Mouse (Mus musculus): ENCODE results near the gene Gm37240. TPM values are rescaled to one million over a fixed set of nuclear protein-coding genes. Genes with fewer than 3 reads are reported as not detected.
A peak's percentile ranks its signal among the peaks of the same experiment; 100 is the strongest.

Gm37240 gene
- polyA plus RNA-seq, 1 experiment from 2014 or later, result 0.82 TPM

DNA sequence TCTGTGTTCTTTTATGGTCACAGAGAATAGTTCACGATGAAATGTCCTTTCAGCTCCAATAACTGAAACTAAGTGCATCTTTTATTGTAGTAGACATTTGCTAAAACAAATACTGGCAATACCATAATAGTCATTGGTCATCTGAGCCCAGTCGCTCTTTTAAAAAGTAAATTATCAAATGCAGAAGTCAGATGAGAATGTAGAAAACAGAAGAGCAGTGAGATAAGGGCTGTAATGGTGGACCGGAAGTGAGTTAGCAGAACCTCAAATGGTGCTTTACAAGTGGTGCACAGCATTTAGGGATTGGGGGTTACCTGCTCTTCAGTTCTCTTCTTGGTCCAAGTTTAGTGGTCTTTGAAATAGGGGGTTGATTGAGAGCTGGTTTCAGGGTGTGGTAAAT lies 942.4 kb downstream of the Gm37240 start:
- ATAC-seq (ENCODE audit: insufficient read depth, low FRiP score, low TSS enrichment) (no peak), DNase-seq (ENCODE audit: low spot score) (no peak)
- Histone ChIP-seq H3K4me1 (ENCODE audit: control insufficient read depth, insufficient read depth, low read length) (no peaks in the 10 kb centered on the region), H3K36me3 (ENCODE audit: control insufficient read depth, insufficient read depth, low read length) (no peaks in the 10 kb centered on the region), H3K27ac (ENCODE audit: low read depth, low read length) (no peak overlapping the region), H3K4me3 (ENCODE audit: low read depth, low read length) (no peak overlapping the region), H3K27me3 (ENCODE audit: control insufficient read depth, insufficient read depth, low read length) (no peaks in the 10 kb centered on the region), H3K9me3 (ENCODE audit: control insufficient read depth, low read length) (no peaks in the 10 kb centered on the region), H3K4me2 (ENCODE audit: low read depth) (no peak overlapping the region), H3K9ac (ENCODE audit: low read length) (no peak overlapping the region)
- 94% methylated on average over 3 of the region's 3 CpGs for WGBS

DNA sequence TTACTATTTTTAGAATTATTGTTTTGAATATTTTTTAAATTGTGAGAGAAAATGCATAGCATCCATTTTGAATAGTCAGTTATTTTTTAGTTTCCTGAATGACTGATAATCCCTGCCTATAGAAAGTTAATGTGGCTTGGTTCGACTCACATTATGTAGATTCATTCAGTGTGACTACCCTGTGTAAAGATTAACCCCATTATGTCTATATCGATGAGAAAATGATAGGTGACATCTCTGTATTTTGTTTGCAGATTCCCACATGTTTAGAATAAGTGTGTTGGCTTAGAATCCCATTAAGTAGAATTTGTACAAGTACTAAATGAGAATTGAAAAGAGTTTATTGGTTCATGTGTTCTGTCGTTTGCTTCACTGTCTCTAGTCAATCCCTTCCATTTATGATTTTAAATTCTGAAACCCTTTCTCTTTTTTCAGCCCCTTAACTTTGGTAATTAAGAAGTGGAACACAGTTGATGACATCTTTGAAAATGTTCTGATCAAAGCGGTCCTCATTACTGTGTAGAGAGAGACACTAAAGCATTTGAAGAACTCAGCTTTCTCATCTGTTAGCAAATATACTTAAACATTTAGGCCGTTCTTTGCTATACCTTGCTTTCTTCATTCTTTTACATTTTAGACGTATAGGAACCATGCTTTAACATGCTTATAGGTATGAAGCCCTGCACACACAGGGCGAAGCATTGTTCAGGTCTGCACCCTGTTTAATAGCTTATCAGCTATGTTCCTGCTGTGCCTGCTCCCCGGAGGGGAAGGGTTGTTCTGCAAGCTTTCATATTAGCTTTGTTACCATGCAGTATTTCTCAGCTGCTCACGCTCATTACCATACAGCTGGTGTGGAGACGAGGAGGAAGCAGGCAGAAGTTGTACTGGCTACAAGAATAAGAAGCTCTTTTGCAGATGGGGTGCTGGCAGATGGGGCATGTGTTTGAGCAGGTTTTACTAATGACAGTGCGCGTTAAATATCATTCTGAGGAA lies 949.7 kb downstream of the Gm37240 start:
- ATAC-seq (ENCODE audit: insufficient read depth, low FRiP score, low TSS enrichment), result peak; percentile 88
- Histone ChIP-seq H3K9me3 (ENCODE audit: control insufficient read depth, low read length) (no peaks in the 10 kb centered on the region), H3K9ac (ENCODE audit: low read length) (no peak overlapping the region), H3K4me3 (ENCODE audit: low read depth, low read length) (no peak overlapping the region), H3K27me3 (ENCODE audit: control insufficient read depth, insufficient read depth, low read length) (no peaks in the 10 kb centered on the region), H3K27ac (ENCODE audit: low read depth, low read length) (peak overlapping the region; percentile 63), H3K36me3 (ENCODE audit: control insufficient read depth, insufficient read depth, low read length) (no peaks in the 10 kb centered on the region), H3K4me2 (ENCODE audit: low read depth) (no peak overlapping the region), H3K4me1 (ENCODE audit: control insufficient read depth, insufficient read depth, low read length) (peaks cover 8% of the 10 kb centered on the region; the same call in 1 of the 2 replicates)
- 53% methylated on average over 12 of the region's 12 CpGs for WGBS
- DNase-seq (ENCODE audit: low spot score), result peak; percentile 73

DNA sequence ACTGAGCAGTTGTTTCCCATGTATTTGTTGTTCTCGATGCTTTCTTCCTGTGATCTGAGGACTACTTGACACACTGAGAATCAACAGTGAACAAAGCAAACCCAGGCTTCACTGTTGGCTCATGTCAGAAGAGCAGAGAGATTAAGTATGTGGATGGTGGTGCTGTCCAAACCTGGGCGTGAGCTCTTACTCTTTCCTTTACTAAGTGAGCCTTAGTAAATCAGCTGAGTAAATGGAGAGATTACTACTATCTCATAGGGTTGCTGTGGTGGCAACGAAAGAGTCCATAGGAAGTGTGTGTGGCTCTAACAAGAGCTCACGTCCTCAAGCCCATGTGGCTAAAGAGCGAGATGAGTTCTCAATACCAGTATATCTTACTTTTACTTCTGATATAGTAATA lies 950.4 kb downstream of the Gm37240 start:
- Histone ChIP-seq H3K36me3 (ENCODE audit: control insufficient read depth, insufficient read depth, low read length) (no peaks in the 10 kb centered on the region), H3K9me3 (ENCODE audit: control insufficient read depth, low read length) (no peaks in the 10 kb centered on the region), H3K27me3 (ENCODE audit: control insufficient read depth, insufficient read depth, low read length) (no peaks in the 10 kb centered on the region), H3K4me1 (ENCODE audit: control insufficient read depth, insufficient read depth, low read length) (peaks cover 8% of the 10 kb centered on the region; the same call in 1 of the 2 replicates), H3K27ac (ENCODE audit: low read depth, low read length) (no peak overlapping the region), H3K4me3 (ENCODE audit: low read depth, low read length) (no peak overlapping the region), H3K9ac (ENCODE audit: low read length) (no peak overlapping the region), H3K4me2 (ENCODE audit: low read depth) (no peak overlapping the region)
- DNase-seq (ENCODE audit: low spot score), result no peak
- no peak for ATAC-seq (ENCODE audit: insufficient read depth, low FRiP score, low TSS enrichment)
- 82% methylated on average over 5 of the region's 5 CpGs for WGBS

DNA sequence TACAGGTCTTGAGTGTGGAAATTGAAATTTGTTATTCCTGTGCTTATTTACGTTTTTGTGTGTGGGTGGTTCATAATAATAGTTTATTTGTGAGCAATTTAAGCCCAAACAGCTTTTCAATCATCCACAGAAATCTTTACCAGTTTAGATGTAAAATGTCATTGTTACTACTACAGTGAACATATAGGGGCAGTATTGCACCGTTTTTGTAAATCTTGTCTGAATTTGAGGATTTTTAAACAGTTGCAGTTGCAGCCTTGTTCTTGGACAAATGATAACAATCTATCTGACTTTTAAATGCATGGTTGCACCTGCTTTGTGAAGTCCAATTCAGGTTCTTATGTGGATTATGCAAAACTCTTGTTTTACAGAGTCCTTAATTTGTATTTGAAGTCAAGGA lies 951.1 kb downstream of the Gm37240 start:
- Histone ChIP-seq H3K9ac (ENCODE audit: low read length) (no peak overlapping the region), H3K4me3 (ENCODE audit: low read depth, low read length) (no peak overlapping the region), H3K27ac (ENCODE audit: low read depth, low read length) (no peak overlapping the region), H3K27me3 (ENCODE audit: control insufficient read depth, insufficient read depth, low read length) (no peaks in the 10 kb centered on the region), H3K36me3 (ENCODE audit: control insufficient read depth, insufficient read depth, low read length) (no peaks in the 10 kb centered on the region), H3K4me1 (ENCODE audit: control insufficient read depth, insufficient read depth, low read length) (peaks cover 8% of the 10 kb centered on the region; the same call in 1 of the 2 replicates), H3K9me3 (ENCODE audit: control insufficient read depth, low read length) (no peaks in the 10 kb centered on the region), H3K4me2 (ENCODE audit: low read depth) (no peak overlapping the region)
- WGBS, result 53% methylated on average over 2 of the region's 2 CpGs
- DNase-seq (ENCODE audit: low spot score), result no peak
- ATAC-seq (ENCODE audit: insufficient read depth, low FRiP score, low TSS enrichment), result no peak

DNA sequence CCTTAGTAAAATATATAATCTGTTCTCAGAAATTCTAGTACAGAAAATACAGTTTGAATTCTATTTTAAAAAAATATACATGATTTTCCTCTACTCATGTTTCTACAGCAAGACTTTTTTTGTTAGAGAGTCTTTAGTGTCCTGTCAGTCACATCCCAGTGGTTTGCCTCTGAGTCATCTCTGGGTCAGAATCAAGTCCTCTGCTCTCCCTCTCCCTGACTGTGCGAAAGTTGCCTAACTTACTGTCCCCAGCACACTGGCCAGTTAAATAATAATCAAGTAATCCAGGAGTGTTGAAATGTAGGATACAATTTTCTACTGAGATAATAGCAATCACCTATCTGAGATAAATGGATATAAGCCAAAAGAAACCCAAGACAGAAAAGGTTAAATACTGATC lies 951.6 kb downstream of the Gm37240 start:
- H3K4me1 ChIP-seq (ENCODE audit: control insufficient read depth, insufficient read depth, low read length), result peaks cover 8% of the 10 kb centered on the region; the same call in 1 of the 2 replicates
- no peak for ATAC-seq (ENCODE audit: insufficient read depth, low FRiP score, low TSS enrichment)

DNA sequence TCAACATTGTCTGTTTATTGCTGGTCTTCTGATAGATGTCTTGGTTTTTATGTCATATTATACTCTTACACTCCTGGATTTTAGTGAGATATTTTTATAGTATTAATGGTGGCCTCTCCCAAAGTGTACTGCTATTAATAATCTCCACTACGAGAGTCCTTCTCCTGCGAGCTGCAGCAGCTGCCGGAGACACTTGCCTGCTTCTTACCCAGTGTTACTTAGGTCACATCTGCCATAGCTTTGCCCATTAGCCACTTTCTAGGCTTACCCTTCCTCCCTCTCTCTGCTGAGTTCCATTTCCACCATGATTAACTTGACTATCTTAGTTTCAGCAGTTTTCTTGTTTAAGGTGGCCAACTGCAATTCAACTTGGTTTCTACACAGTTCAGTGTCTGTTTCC lies 956.6 kb downstream of the Gm37240 start:
- no peaks in the 10 kb centered on the region for H3K36me3 ChIP-seq (ENCODE audit: control insufficient read depth, insufficient read depth, low read length)
- no peaks in the 10 kb centered on the region for H3K9me3 ChIP-seq (ENCODE audit: control insufficient read depth, low read length)
- no peaks in the 10 kb centered on the region for H3K4me1 ChIP-seq (ENCODE audit: control insufficient read depth, insufficient read depth, low read length)
- no peak overlapping the region for H3K4me2 ChIP-seq (ENCODE audit: low read depth)
- ATAC-seq (ENCODE audit: insufficient read depth, low FRiP score, low TSS enrichment) (no peak), DNase-seq (ENCODE audit: low spot score) (no peak)
- no peak overlapping the region for H3K27ac ChIP-seq (ENCODE audit: low read depth, low read length)
- 85% methylated on average over 3 of the region's 3 CpGs for WGBS
- no peak overlapping the region for H3K9ac ChIP-seq (ENCODE audit: low read length)
- no peak overlapping the region for H3K4me3 ChIP-seq (ENCODE audit: low read depth, low read length)
- H3K27me3 ChIP-seq (ENCODE audit: control insufficient read depth, insufficient read depth, low read length), result no peaks in the 10 kb centered on the region

More for the DNA sequence above, 951.6 kb downstream of the Gm37240 start:
- Histone ChIP-seq H3K27me3 (ENCODE audit: control insufficient read depth, insufficient read depth, low read length) (no peaks in the 10 kb centered on the region), H3K4me2 (ENCODE audit: low read depth) (no peak overlapping the region), H3K36me3 (ENCODE audit: control insufficient read depth, insufficient read depth, low read length) (no peaks in the 10 kb centered on the region), H3K27ac (ENCODE audit: low read depth, low read length) (no peak overlapping the region), H3K9ac (ENCODE audit: low read length) (no peak overlapping the region), H3K9me3 (ENCODE audit: control insufficient read depth, low read length) (no peaks in the 10 kb centered on the region), H3K4me3 (ENCODE audit: low read depth, low read length) (no peak overlapping the region)
- WGBS, result 91% methylated on average over 1 of the region's 1 CpGs
- DNase-seq (ENCODE audit: low spot score), result no peak

DNA sequence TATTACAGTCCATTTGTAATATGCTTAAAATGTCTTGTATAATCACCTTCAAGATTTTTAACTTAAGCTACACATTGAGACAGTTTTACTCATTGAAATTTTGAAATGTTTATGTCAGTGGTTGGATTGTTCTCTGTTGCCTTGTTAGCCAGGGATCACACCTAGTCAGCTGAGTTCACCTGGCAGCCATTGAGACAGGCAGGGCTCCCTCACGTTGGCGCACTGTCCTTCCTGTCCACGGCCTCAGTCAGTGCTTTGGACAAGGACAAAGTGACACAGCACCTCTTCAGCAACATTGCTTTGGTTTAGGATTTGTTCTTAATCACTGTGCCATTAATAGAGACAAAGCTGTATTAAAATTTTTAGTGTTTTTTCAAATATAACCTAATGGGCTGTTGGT lies 958.1 kb downstream of the Gm37240 start:
- no peak for ATAC-seq (ENCODE audit: insufficient read depth, low FRiP score, low TSS enrichment)

DNA sequence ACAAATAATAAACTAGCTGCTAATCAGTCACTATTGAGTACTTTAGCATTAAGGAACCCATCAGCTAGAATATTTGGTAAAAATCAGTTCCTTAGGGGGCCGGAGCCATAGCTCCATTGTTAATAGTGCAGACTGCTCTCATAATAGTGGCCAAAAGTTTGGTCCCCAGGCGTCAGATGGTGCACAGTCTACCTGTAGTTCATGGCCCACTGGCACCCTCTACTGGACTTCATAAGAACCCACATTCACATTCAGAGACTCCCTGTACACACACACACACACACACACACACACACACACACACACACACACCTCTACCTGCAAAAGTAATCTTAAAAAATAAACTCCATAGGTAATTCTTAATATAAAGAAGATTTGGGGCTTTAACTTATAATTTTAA lies 959.4 kb downstream of the Gm37240 start:
- Histone ChIP-seq H3K4me1 (ENCODE audit: control insufficient read depth, insufficient read depth, low read length) (no peaks in the 10 kb centered on the region), H3K9me3 (ENCODE audit: control insufficient read depth, low read length) (no peaks in the 10 kb centered on the region), H3K9ac (ENCODE audit: low read length) (no peak overlapping the region), H3K27me3 (ENCODE audit: control insufficient read depth, insufficient read depth, low read length) (no peaks in the 10 kb centered on the region), H3K27ac (ENCODE audit: low read depth, low read length) (no peak overlapping the region), H3K36me3 (ENCODE audit: control insufficient read depth, insufficient read depth, low read length) (no peaks in the 10 kb centered on the region), H3K4me3 (ENCODE audit: low read depth, low read length) (no peak overlapping the region), H3K4me2 (ENCODE audit: low read depth) (no peak overlapping the region)
- whole genome bisulfite sequencing, result 81% methylated on average over 2 of the region's 2 CpGs
- DNase-seq (ENCODE audit: low spot score) (no peak), ATAC-seq (ENCODE audit: insufficient read depth, low FRiP score, low TSS enrichment) (no peak)

More for the DNA sequence above, 958.1 kb downstream of the Gm37240 start:
- Histone ChIP-seq H3K9ac (ENCODE audit: low read length) (no peak overlapping the region), H3K36me3 (ENCODE audit: control insufficient read depth, insufficient read depth, low read length) (no peaks in the 10 kb centered on the region), H3K27ac (ENCODE audit: low read depth, low read length) (no peak overlapping the region), H3K27me3 (ENCODE audit: control insufficient read depth, insufficient read depth, low read length) (no peaks in the 10 kb centered on the region), H3K4me2 (ENCODE audit: low read depth) (no peak overlapping the region), H3K4me1 (ENCODE audit: control insufficient read depth, insufficient read depth, low read length) (no peaks in the 10 kb centered on the region), H3K4me3 (ENCODE audit: low read depth, low read length) (no peak overlapping the region), H3K9me3 (ENCODE audit: control insufficient read depth, low read length) (no peaks in the 10 kb centered on the region)
- 88% methylated on average over 3 of the region's 3 CpGs for WGBS
- no peak for DNase-seq (ENCODE audit: low spot score)

All from neural tube, embryonic 11.5 days (tissue).